Mouse (Mus musculus): ENCODE results near the gene Col2a1. TPM values are rescaled to one million over a fixed set of nuclear protein-coding genes. Genes with fewer than 3 reads are reported as not detected.
A peak's percentile ranks its signal among the peaks of the same experiment; 100 is the strongest.

Col2a1 gene
- polyA plus RNA-seq, 1 experiment from 2014 or later = 0.09 TPM

DNA sequence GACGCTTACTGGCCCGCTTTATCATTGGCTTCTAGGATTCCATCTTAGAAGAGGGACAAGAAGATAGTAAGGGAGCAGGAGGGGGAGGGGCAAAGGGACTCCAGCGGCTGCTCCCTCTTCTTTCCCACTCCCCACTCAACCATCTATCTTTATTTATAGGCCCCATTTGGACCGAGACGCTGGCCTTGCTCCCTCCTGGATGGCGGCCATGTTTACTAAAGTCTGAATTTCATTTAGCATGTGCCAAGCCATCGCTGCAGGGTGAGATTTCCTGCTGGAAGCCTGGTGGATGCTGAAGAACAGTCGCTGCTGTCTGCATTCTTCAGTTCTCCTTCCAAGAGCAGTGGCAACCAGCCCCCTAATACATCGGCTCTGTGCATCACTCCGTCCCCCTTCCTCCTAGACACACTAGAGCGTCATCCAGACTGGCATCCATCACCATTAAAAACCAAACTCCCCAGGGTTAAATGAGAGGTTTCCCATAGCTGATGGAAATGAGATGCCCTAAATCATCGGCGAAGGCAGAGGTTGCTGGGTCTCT lies 7.7 kb downstream of the Col2a1 start:
- no peak overlapping the region for H3K9ac ChIP-seq (ENCODE audit: low read depth, low read length)
- H3K4me1 ChIP-seq (ENCODE audit: control insufficient read depth, low read depth, low read length) = peaks cover 4% of the 10 kb centered on the region
- WGBS (ENCODE audit: insufficient replicate concordance) = 71% methylated on average over 13 of the region's 13 CpGs
- no peaks in the 10 kb centered on the region for H3K36me3 ChIP-seq (ENCODE audit: control insufficient read depth, insufficient read depth)
- peaks cover 45% of the 10 kb centered on the region for H3K27me3 ChIP-seq (ENCODE audit: control insufficient read depth, insufficient read depth, low read depth, low read length)
- H3K4me2 ChIP-seq (ENCODE audit: low read depth, low read length) = no peak overlapping the region
- H3K9me3 ChIP-seq (replicated peaks; ENCODE audit: control insufficient read depth, low read length) = no peaks in the 10 kb centered on the region
- no peak overlapping the region for H3K4me3 ChIP-seq (ENCODE audit: low read depth, low read length)
- ATAC-seq (ENCODE audit: low read depth) = no peak
- H3K27ac ChIP-seq (ENCODE audit: low read length) = no peak overlapping the region

DNA sequence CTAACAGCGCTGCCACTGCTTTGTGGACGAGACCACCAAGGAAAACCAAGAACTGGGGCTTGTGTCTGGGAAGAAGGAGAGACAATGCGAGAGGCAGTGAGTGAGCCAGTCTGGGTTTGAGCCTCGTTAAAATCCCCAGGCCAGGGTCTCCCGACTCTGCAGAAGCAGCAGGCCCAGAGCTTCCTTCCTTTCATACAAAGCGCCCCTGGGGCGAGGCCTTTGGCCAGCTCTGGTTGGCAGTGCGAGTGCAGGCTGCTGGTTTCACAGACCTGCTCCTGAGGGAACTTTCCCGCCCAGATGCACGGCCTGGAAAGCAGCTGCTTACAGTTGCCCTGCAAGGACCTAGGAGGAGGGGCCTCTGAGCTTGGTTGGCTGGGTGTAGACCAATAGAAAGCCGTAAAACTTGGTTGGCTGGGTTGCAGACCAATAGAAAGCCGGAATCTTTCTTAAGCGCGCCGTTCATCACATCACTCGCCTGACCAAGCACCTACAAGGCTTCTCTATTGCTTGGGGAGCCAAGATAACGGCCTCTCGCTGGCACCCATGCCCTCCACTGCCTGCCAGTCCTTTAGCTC lies 11.7 kb downstream of the Col2a1 start:
- Histone ChIP-seq H3K4me3 (ENCODE audit: low read depth, low read length) (no peak overlapping the region), H3K27ac (ENCODE audit: low read length) (no peak overlapping the region)
- 7% methylated on average over 18 of the region's 18 CpGs for WGBS (ENCODE audit: insufficient replicate concordance)

GRCm38 (mm10) chr15:97992027-97992711 lies 12.3 kb downstream of the Col2a1 start:
- H3K4me2 ChIP-seq (ENCODE audit: low read depth, low read length) = peak overlapping the region; percentile 42; the same call in 1 of the 2 replicates
- peaks cover 6% of the 10 kb centered on the region for H3K27me3 ChIP-seq (ENCODE audit: control insufficient read depth, insufficient read depth, low read depth, low read length)
- no peak overlapping the region for H3K27ac ChIP-seq (ENCODE audit: low read length)
- H3K36me3 ChIP-seq (ENCODE audit: control insufficient read depth, insufficient read depth) = no peaks in the 10 kb centered on the region
- H3K9me3 ChIP-seq (replicated peaks; ENCODE audit: control insufficient read depth, low read length) = no peaks in the 10 kb centered on the region
- ATAC-seq (ENCODE audit: low read depth) = no peak
- WGBS (ENCODE audit: insufficient replicate concordance) = 61% methylated on average over 13 of the region's 13 CpGs
- H3K4me3 ChIP-seq (ENCODE audit: low read depth, low read length) = no peak overlapping the region
- no peak overlapping the region for H3K9ac ChIP-seq (ENCODE audit: low read depth, low read length)
- peaks cover 4% of the 10 kb centered on the region for H3K4me1 ChIP-seq (ENCODE audit: control insufficient read depth, low read depth, low read length)

More for the DNA sequence above, 11.7 kb downstream of the Col2a1 start:
- peak; percentile 85 for ATAC-seq (ENCODE audit: low read depth)
- Histone ChIP-seq H3K9me3 (replicated peaks; ENCODE audit: control insufficient read depth, low read length) (no peaks in the 10 kb centered on the region), H3K27me3 (ENCODE audit: control insufficient read depth, insufficient read depth, low read depth, low read length) (peaks cover 7% of the 10 kb centered on the region), H3K9ac (ENCODE audit: low read depth, low read length) (0 out of 2 replicates have a peak overlapping the region, but pooled peaks have one; percentile 19), H3K4me1 (ENCODE audit: control insufficient read depth, low read depth, low read length) (peaks cover 4% of the 10 kb centered on the region), H3K36me3 (ENCODE audit: control insufficient read depth, insufficient read depth) (no peaks in the 10 kb centered on the region), H3K4me2 (ENCODE audit: low read depth, low read length) (peak overlapping the region; percentile 42)

DNA sequence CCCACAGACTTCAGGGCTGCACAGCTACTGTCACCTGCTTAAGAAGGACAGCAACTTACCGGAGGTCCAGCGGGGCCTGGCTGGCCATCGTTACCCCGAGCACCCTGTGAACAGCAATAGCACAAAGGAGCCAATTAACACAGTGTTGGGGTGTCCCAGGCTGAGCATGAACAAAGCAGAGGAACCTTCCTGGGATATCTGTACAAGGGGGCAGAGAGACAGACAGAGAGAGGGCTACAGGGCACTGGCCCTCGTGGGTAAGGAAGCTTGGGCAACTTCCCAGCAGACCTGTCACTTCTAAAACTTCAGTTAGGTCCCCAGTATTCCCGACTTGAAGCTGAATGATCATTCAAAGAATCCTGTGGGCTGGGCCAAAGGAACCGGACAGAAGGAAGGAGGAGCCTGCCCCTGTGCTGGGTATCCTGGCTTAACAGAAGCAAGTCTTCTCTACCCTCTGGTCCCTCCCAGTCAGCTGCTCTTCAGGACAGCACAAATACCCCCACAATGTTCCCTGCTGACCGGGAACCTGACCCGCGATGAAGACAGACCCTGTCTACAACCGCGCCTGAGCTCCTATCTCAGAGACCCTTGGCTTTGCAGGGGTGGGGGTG lies 13.1 kb downstream of the Col2a1 start:
- ATAC-seq (ENCODE audit: low read depth) = no peak
- Histone ChIP-seq H3K27ac (ENCODE audit: low read length) (no peak overlapping the region), H3K4me1 (ENCODE audit: control insufficient read depth, low read depth, low read length) (peaks cover 4% of the 10 kb centered on the region), H3K9me3 (replicated peaks; ENCODE audit: control insufficient read depth, low read length) (no peaks in the 10 kb centered on the region), H3K36me3 (ENCODE audit: control insufficient read depth, insufficient read depth) (no peaks in the 10 kb centered on the region), H3K9ac (ENCODE audit: low read depth, low read length) (no peak overlapping the region), H3K27me3 (ENCODE audit: control insufficient read depth, insufficient read depth, low read depth, low read length) (peaks cover 3% of the 10 kb centered on the region; the same call in 1 of the 2 replicates), H3K4me2 (ENCODE audit: low read depth, low read length) (no peak overlapping the region), H3K4me3 (ENCODE audit: low read depth, low read length) (no peak overlapping the region)
- WGBS (ENCODE audit: insufficient replicate concordance) = 46% methylated on average over 12 of the region's 12 CpGs

DNA sequence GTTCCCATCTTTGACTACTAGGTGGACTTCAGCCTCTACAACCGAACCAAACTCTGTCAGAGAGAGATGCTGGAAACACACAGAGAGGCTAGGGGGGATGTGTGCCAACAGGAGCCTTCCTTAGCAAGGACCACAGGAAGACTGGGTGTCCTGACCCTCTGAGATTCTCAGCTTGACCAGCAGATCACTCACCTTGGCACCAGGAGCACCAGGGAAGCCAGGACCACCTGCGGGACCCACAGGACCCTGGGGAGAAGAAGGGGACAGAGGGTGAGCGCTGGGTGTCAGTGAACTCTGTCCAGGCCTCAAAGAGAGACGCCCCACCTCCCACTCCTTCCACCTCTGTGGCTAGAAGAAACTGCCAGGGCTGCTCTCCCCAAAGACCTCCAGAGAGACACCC lies 13.8 kb downstream of the Col2a1 start:
- Histone ChIP-seq H3K4me2 (ENCODE audit: low read depth, low read length) (no peak overlapping the region), H3K9me3 (replicated peaks; ENCODE audit: control insufficient read depth, low read length) (no peaks in the 10 kb centered on the region), H3K4me3 (ENCODE audit: low read depth, low read length) (no peak overlapping the region), H3K27me3 (ENCODE audit: control insufficient read depth, insufficient read depth, low read depth, low read length) (peaks cover 3% of the 10 kb centered on the region; the same call in 1 of the 2 replicates), H3K9ac (ENCODE audit: low read depth, low read length) (no peak overlapping the region), H3K4me1 (ENCODE audit: control insufficient read depth, low read depth, low read length) (peaks cover 4% of the 10 kb centered on the region), H3K27ac (ENCODE audit: low read length) (no peak overlapping the region), H3K36me3 (ENCODE audit: control insufficient read depth, insufficient read depth) (no peaks in the 10 kb centered on the region)
- ATAC-seq (ENCODE audit: low read depth) = no peak
- 18% methylated on average over 4 of the region's 4 CpGs for WGBS (ENCODE audit: insufficient replicate concordance)

GRCm38 (mm10) chr15:97990124-97990523 lies 14.4 kb downstream of the Col2a1 start:
- Histone ChIP-seq H3K36me3 (ENCODE audit: control insufficient read depth, insufficient read depth) (no peaks in the 10 kb centered on the region), H3K9ac (ENCODE audit: low read depth, low read length) (no peak overlapping the region), H3K4me1 (ENCODE audit: control insufficient read depth, low read depth, low read length) (peaks cover 4% of the 10 kb centered on the region), H3K27ac (ENCODE audit: low read length) (no peak overlapping the region), H3K27me3 (ENCODE audit: control insufficient read depth, insufficient read depth, low read depth, low read length) (peaks cover 3% of the 10 kb centered on the region; the same call in 1 of the 2 replicates), H3K4me3 (ENCODE audit: low read depth, low read length) (no peak overlapping the region), H3K4me2 (ENCODE audit: low read depth, low read length) (no peak overlapping the region), H3K9me3 (replicated peaks; ENCODE audit: control insufficient read depth, low read length) (no peaks in the 10 kb centered on the region)
- WGBS (ENCODE audit: insufficient replicate concordance) = 15% methylated on average over 6 of the region's 6 CpGs
- ATAC-seq (ENCODE audit: low read depth) = no peak

DNA sequence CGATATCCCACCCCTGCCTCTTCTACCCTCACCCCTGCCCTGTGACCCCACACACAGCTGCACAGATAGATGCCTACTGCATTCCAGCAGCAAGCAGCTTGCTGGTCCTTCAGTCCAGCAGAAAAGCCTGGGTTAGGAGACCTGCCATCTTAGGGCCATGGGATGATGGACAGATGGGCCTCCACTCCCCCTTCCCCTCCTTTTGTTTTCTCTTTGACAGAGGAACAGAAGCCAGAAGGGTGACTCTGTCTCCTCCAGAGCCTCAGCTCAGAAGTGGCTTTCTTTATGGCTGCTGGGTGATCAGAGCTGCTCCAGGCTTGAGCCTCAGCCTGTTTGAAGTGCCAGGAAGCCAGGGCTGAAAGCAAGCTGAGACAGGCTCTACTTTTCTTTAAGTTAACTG lies 15.0 kb downstream of the Col2a1 start:
- WGBS (ENCODE audit: insufficient replicate concordance) = 65% methylated on average over 1 of the region's 1 CpGs
- H3K27me3 ChIP-seq (ENCODE audit: control insufficient read depth, insufficient read depth, low read depth, low read length) = peaks cover 3% of the 10 kb centered on the region; the same call in 1 of the 2 replicates
- no peak overlapping the region for H3K27ac ChIP-seq (ENCODE audit: low read length)

GRCm38 (mm10) chr15:97981560-97981959 lies 22.9 kb downstream of the Col2a1 start:
- Histone ChIP-seq H3K9ac (ENCODE audit: low read depth, low read length) (no peak overlapping the region), H3K4me3 (ENCODE audit: low read depth, low read length) (no peak overlapping the region), H3K36me3 (ENCODE audit: control insufficient read depth, insufficient read depth) (no peaks in the 10 kb centered on the region), H3K4me2 (ENCODE audit: low read depth, low read length) (no peak overlapping the region), H3K27me3 (ENCODE audit: control insufficient read depth, insufficient read depth, low read depth, low read length) (no peaks in the 10 kb centered on the region), H3K9me3 (replicated peaks; ENCODE audit: control insufficient read depth, low read length) (no peaks in the 10 kb centered on the region), H3K27ac (ENCODE audit: low read length) (no peak overlapping the region), H3K4me1 (ENCODE audit: control insufficient read depth, low read depth, low read length) (no peaks in the 10 kb centered on the region)
- WGBS (ENCODE audit: insufficient replicate concordance) = 72% methylated on average over 6 of the region's 6 CpGs
- ATAC-seq (ENCODE audit: low read depth) = no peak

More for the DNA sequence above, 15.0 kb downstream of the Col2a1 start:
- no peaks in the 10 kb centered on the region for H3K9me3 ChIP-seq (replicated peaks; ENCODE audit: control insufficient read depth, low read length)
- no peak overlapping the region for H3K9ac ChIP-seq (ENCODE audit: low read depth, low read length)
- H3K4me3 ChIP-seq (ENCODE audit: low read depth, low read length) = no peak overlapping the region
- no peak overlapping the region for H3K4me2 ChIP-seq (ENCODE audit: low read depth, low read length)
- H3K4me1 ChIP-seq (ENCODE audit: control insufficient read depth, low read depth, low read length) = peaks cover 4% of the 10 kb centered on the region
- ATAC-seq (ENCODE audit: low read depth) = no peak
- H3K36me3 ChIP-seq (ENCODE audit: control insufficient read depth, insufficient read depth) = no peaks in the 10 kb centered on the region
